Mouse (Mus musculus): ENCODE data around the gene Satb1. TPM values are rescaled to one million over a fixed set of nuclear protein-coding genes. Genes with fewer than 3 reads are reported as not detected.

Gene Satb1
- polyA plus RNA-seq (2014; fragmentation: Nextera tagmentation; extraction: Ambion mirVana), result 31.8 and 33.6 TPM in 2 replicates

GRCm38 (mm10) chr17:51832900-51833577, at the start of gene Satb1:
Gene Satb1 (minus strand): TSS chr17:51833290.
- Histone ChIP-seq H3K27me3 (ENCODE audit: control insufficient read depth, insufficient read depth, low read length) (peaks cover 21% of the 10 kb centered on the region), H3K4me1 (replicated peaks; ENCODE audit: control insufficient read depth, insufficient read depth, low read length) (peaks cover 8% of the 10 kb centered on the region), H3K4me2 (ENCODE audit: low read depth, low read length, severe bottlenecking) (peak within 1 kb of the TSS; percentile 99), H3K4me3 (ENCODE audit: low read depth, low read length) (peak within 1 kb of the TSS; percentile 69), H3K9ac (ENCODE audit: low read length) (peak within 1 kb of the TSS; percentile 69), H3K27ac (ENCODE audit: low read depth, low read length) (no peak within 1 kb of the TSS), H3K36me3 (ENCODE audit: control insufficient read depth, insufficient read depth, low read length) (no peaks in the 10 kb centered on the region), H3K9me3 (ENCODE audit: control insufficient read depth, low read length) (no peaks in the 10 kb centered on the region)
- peak; percentile 89 for DNase-seq (ENCODE audit: low spot score)
- peak; percentile 92 for ATAC-seq (replicated peaks; ENCODE audit: low FRiP score)
- WGBS, result under 1% methylated on average over 40 of the region's 52 CpGs

- H3K9ac ChIP-seq (ENCODE audit: low read length), result no peak overlapping the region
- no peaks in the 10 kb centered on the region for H3K27me3 ChIP-seq (ENCODE audit: control insufficient read depth, insufficient read depth, low read length)
- no peak overlapping the region for H3K4me2 ChIP-seq (ENCODE audit: low read depth, low read length, severe bottlenecking)
- H3K4me3 ChIP-seq (ENCODE audit: low read depth, low read length), result no peak overlapping the region
- H3K4me1 ChIP-seq (replicated peaks; ENCODE audit: control insufficient read depth, insufficient read depth, low read length), result no peaks in the 10 kb centered on the region
- ATAC-seq (replicated peaks; ENCODE audit: low FRiP score) (no peak), DNase-seq (ENCODE audit: low spot score) (no peak)
- H3K27ac ChIP-seq (ENCODE audit: low read depth, low read length), result no peak overlapping the region
- H3K36me3 ChIP-seq (ENCODE audit: control insufficient read depth, insufficient read depth, low read length), result no peaks in the 10 kb centered on the region
- WGBS, result 86% methylated on average over 12 of the region's 12 CpGs
- H3K9me3 ChIP-seq (ENCODE audit: control insufficient read depth, low read length), result no peaks in the 10 kb centered on the region
Observed at GRCm38 (mm10) chr17:51882566-51882965, 49.5 kb upstream of the Satb1 start.

- no peak overlapping the region for H3K4me3 ChIP-seq (ENCODE audit: low read depth, low read length)
- H3K4me2 ChIP-seq (ENCODE audit: low read depth, low read length, severe bottlenecking), result no peak overlapping the region
- no peak for DNase-seq (ENCODE audit: low spot score)
- H3K27ac ChIP-seq (ENCODE audit: low read depth, low read length), result no peak overlapping the region
- no peaks in the 10 kb centered on the region for H3K27me3 ChIP-seq (ENCODE audit: control insufficient read depth, insufficient read depth, low read length)
- H3K9me3 ChIP-seq (ENCODE audit: control insufficient read depth, low read length), result no peaks in the 10 kb centered on the region
- WGBS, result 58% methylated on average over 8 of the region's 8 CpGs
- no peaks in the 10 kb centered on the region for H3K4me1 ChIP-seq (replicated peaks; ENCODE audit: control insufficient read depth, insufficient read depth, low read length)
- no peaks in the 10 kb centered on the region for H3K36me3 ChIP-seq (ENCODE audit: control insufficient read depth, insufficient read depth, low read length)
- H3K9ac ChIP-seq (ENCODE audit: low read length), result no peak overlapping the region
- ATAC-seq (replicated peaks; ENCODE audit: low FRiP score), result no peak
Observed at GRCm38 (mm10) chr17:51880895-51881622, 48.0 kb upstream of the Satb1 start.

DNA sequence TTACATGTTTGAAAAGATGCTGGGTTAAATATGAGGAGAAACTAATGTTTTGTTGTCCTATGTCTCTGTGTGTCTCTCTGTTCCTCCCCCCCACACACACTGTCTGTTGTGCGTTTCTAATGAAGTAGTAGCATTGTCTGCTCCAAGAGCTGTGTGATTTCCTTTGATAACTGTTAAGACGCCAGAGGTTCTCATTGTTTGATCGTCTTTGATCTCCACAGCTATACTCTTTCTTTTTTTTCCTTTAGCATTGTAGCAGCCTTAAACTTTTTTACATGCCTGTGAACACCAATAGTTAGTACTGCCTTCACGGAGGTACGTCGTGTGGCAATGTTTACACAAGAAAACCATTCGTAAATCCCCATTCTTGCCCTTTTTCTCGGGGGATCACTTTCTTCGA, 47.1 kb upstream of the Satb1 start:
- H3K4me1 ChIP-seq (replicated peaks; ENCODE audit: control insufficient read depth, insufficient read depth, low read length), result no peaks in the 10 kb centered on the region
- DNase-seq (ENCODE audit: low spot score), result no peak
- 24% methylated on average over 9 of the region's 9 CpGs for WGBS
- no peaks in the 10 kb centered on the region for H3K9me3 ChIP-seq (ENCODE audit: control insufficient read depth, low read length)
- no peaks in the 10 kb centered on the region for H3K36me3 ChIP-seq (ENCODE audit: control insufficient read depth, insufficient read depth, low read length)
- ATAC-seq (replicated peaks; ENCODE audit: low FRiP score), result no peak
- H3K4me2 ChIP-seq (ENCODE audit: low read depth, low read length, severe bottlenecking), result no peak overlapping the region
- no peak overlapping the region for H3K9ac ChIP-seq (ENCODE audit: low read length)
- no peaks in the 10 kb centered on the region for H3K27me3 ChIP-seq (ENCODE audit: control insufficient read depth, insufficient read depth, low read length)
- no peak overlapping the region for H3K4me3 ChIP-seq (ENCODE audit: low read depth, low read length)
- no peak overlapping the region for H3K27ac ChIP-seq (ENCODE audit: low read depth, low read length)

GRCm38 (mm10) chr17:51879736-51880135, 46.6 kb upstream of the Satb1 start:
- Histone ChIP-seq H3K36me3 (ENCODE audit: control insufficient read depth, insufficient read depth, low read length) (no peaks in the 10 kb centered on the region), H3K4me3 (ENCODE audit: low read depth, low read length) (no peak overlapping the region), H3K27me3 (ENCODE audit: control insufficient read depth, insufficient read depth, low read length) (no peaks in the 10 kb centered on the region), H3K4me2 (ENCODE audit: low read depth, low read length, severe bottlenecking) (no peak overlapping the region), H3K27ac (ENCODE audit: low read depth, low read length) (no peak overlapping the region), H3K4me1 (replicated peaks; ENCODE audit: control insufficient read depth, insufficient read depth, low read length) (no peaks in the 10 kb centered on the region), H3K9me3 (ENCODE audit: control insufficient read depth, low read length) (no peaks in the 10 kb centered on the region), H3K9ac (ENCODE audit: low read length) (no peak overlapping the region)
- ATAC-seq (replicated peaks; ENCODE audit: low FRiP score) (no peak), DNase-seq (ENCODE audit: low spot score) (no peak)
- 85% methylated on average over 5 of the region's 5 CpGs for WGBS

DNA sequence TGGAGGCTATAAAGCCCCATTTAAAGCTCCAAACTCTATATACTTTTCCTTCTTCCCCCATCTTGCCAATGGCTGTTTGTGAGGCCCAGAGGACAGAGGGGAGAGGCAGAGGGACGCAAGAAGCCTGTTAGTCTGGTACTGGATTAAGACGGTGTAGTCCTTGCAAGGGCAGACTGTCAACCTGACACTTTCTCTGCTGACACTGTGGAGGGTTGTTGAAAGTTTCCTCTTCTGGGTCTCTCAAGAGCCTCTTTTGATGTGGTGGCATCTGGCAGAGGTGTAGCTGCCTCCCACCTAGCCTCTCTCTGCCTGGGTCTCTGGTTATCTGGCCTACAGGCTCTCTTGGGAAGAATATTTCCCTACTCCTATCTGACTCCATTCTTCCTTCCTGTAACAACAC, 46.1 kb upstream of the Satb1 start:
- ATAC-seq (replicated peaks; ENCODE audit: low FRiP score) (no peak), DNase-seq (ENCODE audit: low spot score) (no peak)
- H3K4me3 ChIP-seq (ENCODE audit: low read depth, low read length), result no peak overlapping the region
- no peak overlapping the region for H3K4me2 ChIP-seq (ENCODE audit: low read depth, low read length, severe bottlenecking)
- H3K36me3 ChIP-seq (ENCODE audit: control insufficient read depth, insufficient read depth, low read length), result no peaks in the 10 kb centered on the region
- no peaks in the 10 kb centered on the region for H3K4me1 ChIP-seq (replicated peaks; ENCODE audit: control insufficient read depth, insufficient read depth, low read length)
- H3K9ac ChIP-seq (ENCODE audit: low read length), result no peak overlapping the region
- no peaks in the 10 kb centered on the region for H3K9me3 ChIP-seq (ENCODE audit: control insufficient read depth, low read length)
- H3K27ac ChIP-seq (ENCODE audit: low read depth, low read length), result no peak overlapping the region
- 97% methylated on average over 2 of the region's 2 CpGs for WGBS
- H3K27me3 ChIP-seq (ENCODE audit: control insufficient read depth, insufficient read depth, low read length), result no peaks in the 10 kb centered on the region

GRCm38 (mm10) chr17:51876471-51876870, 43.4 kb upstream of the Satb1 start:
- DNase-seq (ENCODE audit: low spot score) (no peak), ATAC-seq (replicated peaks; ENCODE audit: low FRiP score) (no peak)
- no peaks in the 10 kb centered on the region for H3K36me3 ChIP-seq (ENCODE audit: control insufficient read depth, insufficient read depth, low read length)
- H3K27me3 ChIP-seq (ENCODE audit: control insufficient read depth, insufficient read depth, low read length), result no peaks in the 10 kb centered on the region
- H3K4me3 ChIP-seq (ENCODE audit: low read depth, low read length), result no peak overlapping the region
- no peaks in the 10 kb centered on the region for H3K9me3 ChIP-seq (ENCODE audit: control insufficient read depth, low read length)
- WGBS, result 90% methylated on average over 5 of the region's 5 CpGs
- H3K27ac ChIP-seq (ENCODE audit: low read depth, low read length), result no peak overlapping the region
- no peak overlapping the region for H3K9ac ChIP-seq (ENCODE audit: low read length)
- H3K4me2 ChIP-seq (ENCODE audit: low read depth, low read length, severe bottlenecking), result no peak overlapping the region
- no peaks in the 10 kb centered on the region for H3K4me1 ChIP-seq (replicated peaks; ENCODE audit: control insufficient read depth, insufficient read depth, low read length)

DNA sequence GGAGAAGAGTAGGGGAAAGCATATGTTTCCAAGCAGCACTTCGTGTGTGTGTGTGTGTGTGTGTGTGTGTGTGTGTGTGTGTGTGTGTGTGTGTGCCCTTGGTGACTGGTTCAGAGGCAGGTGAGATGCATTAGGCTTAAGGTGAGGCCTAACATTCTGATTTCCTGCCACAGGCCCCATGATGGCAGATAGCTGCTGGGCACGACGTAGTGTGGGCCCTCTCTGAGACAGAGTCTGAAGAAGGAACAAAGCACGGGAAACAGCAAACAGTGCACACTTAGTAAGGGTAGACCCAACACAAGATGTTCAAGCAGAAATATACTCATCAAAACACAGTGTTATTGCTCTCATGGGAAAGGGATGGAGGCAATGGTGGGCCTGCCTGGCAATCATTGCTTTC, 24.5 kb upstream of the Satb1 start:
- Histone ChIP-seq H3K27ac (ENCODE audit: low read depth, low read length) (no peak overlapping the region), H3K27me3 (ENCODE audit: control insufficient read depth, insufficient read depth, low read length) (no peaks in the 10 kb centered on the region), H3K4me3 (ENCODE audit: low read depth, low read length) (no peak overlapping the region), H3K36me3 (ENCODE audit: control insufficient read depth, insufficient read depth, low read length) (no peaks in the 10 kb centered on the region), H3K9me3 (ENCODE audit: control insufficient read depth, low read length) (no peaks in the 10 kb centered on the region), H3K4me1 (replicated peaks; ENCODE audit: control insufficient read depth, insufficient read depth, low read length) (no peaks in the 10 kb centered on the region), H3K9ac (ENCODE audit: low read length) (no peak overlapping the region), H3K4me2 (ENCODE audit: low read depth, low read length, severe bottlenecking) (no peak overlapping the region)
- DNase-seq (ENCODE audit: low spot score) (no peak), ATAC-seq (replicated peaks; ENCODE audit: low FRiP score) (no peak)
- WGBS, result 91% methylated on average over 4 of the region's 4 CpGs

DNA sequence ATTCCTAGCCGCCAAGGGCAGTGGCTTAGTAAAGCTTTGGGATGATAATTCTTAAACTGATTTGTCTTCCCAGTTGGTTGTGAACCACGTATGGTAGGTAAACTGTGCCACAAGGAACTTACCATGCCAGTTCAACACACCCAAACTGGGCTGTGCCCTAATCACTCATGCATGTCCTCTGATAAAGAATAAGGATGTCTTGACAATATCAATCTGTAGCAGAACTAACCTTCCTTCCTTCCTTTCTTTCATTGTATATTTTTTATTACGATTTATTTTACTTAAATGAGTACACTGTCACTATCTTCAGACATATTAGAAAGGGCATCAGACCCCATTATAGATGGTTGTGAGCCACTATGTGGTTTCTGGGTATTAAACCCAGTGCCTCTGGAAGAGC, 23.2 kb upstream of the Satb1 start:
- H3K36me3 ChIP-seq (ENCODE audit: control insufficient read depth, insufficient read depth, low read length), result no peaks in the 10 kb centered on the region
- no peak for DNase-seq (ENCODE audit: low spot score)

More for the DNA sequence above, 23.2 kb upstream of the Satb1 start:
- H3K9me3 ChIP-seq (ENCODE audit: control insufficient read depth, low read length), result no peaks in the 10 kb centered on the region
- no peak overlapping the region for H3K9ac ChIP-seq (ENCODE audit: low read length)
- H3K4me1 ChIP-seq (replicated peaks; ENCODE audit: control insufficient read depth, insufficient read depth, low read length), result no peaks in the 10 kb centered on the region
- ATAC-seq (replicated peaks; ENCODE audit: low FRiP score), result no peak
- 88% methylated on average over 3 of the region's 3 CpGs for WGBS
- H3K4me2 ChIP-seq (ENCODE audit: low read depth, low read length, severe bottlenecking), result no peak overlapping the region
- no peak overlapping the region for H3K27ac ChIP-seq (ENCODE audit: low read depth, low read length)
- H3K27me3 ChIP-seq (ENCODE audit: control insufficient read depth, insufficient read depth, low read length), result no peaks in the 10 kb centered on the region
- no peak overlapping the region for H3K4me3 ChIP-seq (ENCODE audit: low read depth, low read length)

Measured in forebrain, embryonic 11.5 days (tissue).